Mouse (Mus musculus) heart, postnatal 0 days (tissue): ENCODE data around the gene Fam241b.

ENCODE experiments used
- CTCF ChIP-seq: IDR thresholded peaks from 2 replicates; pipeline ENCODE4 v1.5.1; 2016; ENCODE audit warnings: antibody characterized with exemption, control low read depth, low read depth
- EP300 ChIP-seq: IDR thresholded peaks from 2 replicates; pipeline ENCODE4 v1.6.1; 2016; ENCODE audit warnings: antibody characterized with exemption, low read depth

DNA sequence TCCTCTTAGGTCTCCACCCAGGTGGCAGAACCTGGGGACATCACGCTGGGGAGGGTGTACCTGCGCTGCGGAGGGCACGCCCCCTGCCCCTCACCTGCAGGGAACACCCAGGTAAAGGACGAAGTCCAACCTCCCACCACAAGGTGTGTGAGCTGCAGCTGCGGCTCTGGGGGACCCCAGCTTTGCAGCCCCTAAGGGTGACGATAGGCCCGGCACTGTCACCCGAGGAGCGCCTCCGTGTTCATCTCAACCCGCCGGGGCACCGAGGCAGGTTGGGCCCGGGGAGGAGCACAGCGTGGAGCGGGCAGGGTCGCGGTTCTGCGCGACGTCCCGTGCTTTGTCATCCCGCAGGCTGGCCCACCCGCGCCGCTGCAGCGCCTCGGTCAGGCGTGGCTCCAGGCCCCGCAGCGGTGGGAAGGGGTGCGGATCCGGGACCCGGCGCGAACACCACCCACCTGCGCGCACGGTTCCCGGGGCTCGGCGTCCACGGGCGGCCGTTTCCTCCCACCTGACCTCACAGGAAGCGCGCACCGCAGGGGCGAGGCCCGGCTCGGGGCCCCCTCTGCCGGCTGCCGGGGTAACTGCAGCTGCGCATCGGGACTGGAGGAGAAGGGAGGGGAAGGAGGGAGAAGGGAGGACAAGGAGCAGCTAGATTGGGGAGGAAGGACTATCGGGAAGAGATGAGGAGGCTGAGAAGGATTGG is 33.1 kb downstream of the Fam241b start:
- TF ChIP-seq CTCF (peak; percentile 76), EP300 (no peak)
